Mouse (Mus musculus): Measurements from ENCODE around the gene Surf1. TPM values are rescaled to one million over a fixed set of nuclear protein-coding genes. Genes with fewer than 3 reads are reported as not detected.
"Not testable (repeated sequence)": the region's sequence is repeated elsewhere in the genome, so short reads cannot be mapped to it uniquely, and the experiment has no call there.

Gene Surf1
- polyA plus RNA-seq, 1 experiment from 2014 or later, result 64.7 TPM

GRCm38 (mm10) chr2:26895898-26896297 lies 20.4 kb downstream of the Surf1 start:
- H3K4me1 ChIP-seq (replicated peaks; ENCODE audit: control insufficient read depth, insufficient read depth), result no peaks in the 10 kb centered on the region
- H3K36me3 ChIP-seq (ENCODE audit: control insufficient read depth, insufficient read depth, low read length), result peaks cover 35% of the 10 kb centered on the region
- ATAC-seq (ENCODE audit: low FRiP score, low TSS enrichment) (no peak), DNase-seq (ENCODE audit: low spot score) (peak; percentile 6)
- no peak overlapping the region for H3K27ac ChIP-seq (replicated peaks)
- no peak overlapping the region for H3K4me3 ChIP-seq (ENCODE audit: low read depth, low read length)
- no peak overlapping the region for H3K4me2 ChIP-seq (replicated peaks; ENCODE audit: low read depth)
- H3K27me3 ChIP-seq (ENCODE audit: control insufficient read depth, insufficient read depth, low read length), result no peaks in the 10 kb centered on the region
- no peaks in the 10 kb centered on the region for H3K9me3 ChIP-seq (ENCODE audit: control insufficient read depth, low read length)
- no peak overlapping the region for H3K9ac ChIP-seq (ENCODE audit: low read length)
- 84% methylated on average over 4 of the region's 4 CpGs for WGBS
- TF ChIP-seq EP300 (optimal IDR thresholded peaks at IDR 0.05) (no peak), CTCF (IDR thresholded peaks at IDR 0.05; ENCODE audit: low read depth) (0 out of 2 replicates have a peak, but pooled peaks have one; percentile 13)

- not testable (repeated sequence) for H3K27ac ChIP-seq (replicated peaks); H3K4me2 ChIP-seq (replicated peaks; ENCODE audit: low read depth); ATAC-seq (ENCODE audit: low FRiP score, low TSS enrichment); H3K9ac ChIP-seq (ENCODE audit: low read length); H3K27me3 ChIP-seq (ENCODE audit: control insufficient read depth, insufficient read depth, low read length); H3K4me3 ChIP-seq (ENCODE audit: low read depth, low read length); DNase-seq (ENCODE audit: low spot score); H3K36me3 ChIP-seq (ENCODE audit: control insufficient read depth, insufficient read depth, low read length); H3K4me1 ChIP-seq (replicated peaks; ENCODE audit: control insufficient read depth, insufficient read depth); H3K9me3 ChIP-seq (ENCODE audit: control insufficient read depth, low read length)
- WGBS, result 62% methylated on average over 4 of the region's 4 CpGs
Measured at GRCm38 (mm10) chr2:26886170-26886569, 30.2 kb downstream of the Surf1 start.

GRCm38 (mm10) chr2:26885541-26885940 lies 30.8 kb downstream of the Surf1 start:
- not testable (repeated sequence) for ATAC-seq (ENCODE audit: low FRiP score, low TSS enrichment); H3K36me3 ChIP-seq (ENCODE audit: control insufficient read depth, insufficient read depth, low read length); H3K9me3 ChIP-seq (ENCODE audit: control insufficient read depth, low read length); DNase-seq (ENCODE audit: low spot score); H3K9ac ChIP-seq (ENCODE audit: low read length); H3K4me2 ChIP-seq (replicated peaks; ENCODE audit: low read depth); H3K27ac ChIP-seq (replicated peaks); H3K4me3 ChIP-seq (ENCODE audit: low read depth, low read length); H3K27me3 ChIP-seq (ENCODE audit: control insufficient read depth, insufficient read depth, low read length); H3K4me1 ChIP-seq (replicated peaks; ENCODE audit: control insufficient read depth, insufficient read depth)
- WGBS, result 83% methylated on average over 2 of the region's 2 CpGs

- Histone ChIP-seq H3K4me3 (ENCODE audit: low read depth, low read length) (no peak overlapping the region), H3K27ac (replicated peaks) (no peak overlapping the region), H3K27me3 (ENCODE audit: control insufficient read depth, insufficient read depth, low read length) (no peaks in the 10 kb centered on the region), H3K36me3 (ENCODE audit: control insufficient read depth, insufficient read depth, low read length) (no peaks in the 10 kb centered on the region), H3K9me3 (ENCODE audit: control insufficient read depth, low read length) (no peaks in the 10 kb centered on the region), H3K9ac (ENCODE audit: low read length) (no peak overlapping the region), H3K4me2 (replicated peaks; ENCODE audit: low read depth) (no peak overlapping the region), H3K4me1 (replicated peaks; ENCODE audit: control insufficient read depth, insufficient read depth) (no peaks in the 10 kb centered on the region)
- DNase-seq (ENCODE audit: low spot score) (no peak), ATAC-seq (ENCODE audit: low FRiP score, low TSS enrichment) (no peak)
- TF ChIP-seq CTCF (IDR thresholded peaks at IDR 0.05; ENCODE audit: low read depth) (no peak), EP300 (optimal IDR thresholded peaks at IDR 0.05) (no peak)
Measured at GRCm38 (mm10) chr2:26878571-26878970, 37.8 kb downstream of the Surf1 start.

GRCm38 (mm10) chr2:26870666-26871065 lies 45.7 kb downstream of the Surf1 start:
- ATAC-seq (ENCODE audit: low FRiP score, low TSS enrichment), result no peak
- Histone ChIP-seq H3K36me3 (ENCODE audit: control insufficient read depth, insufficient read depth, low read length) (no peaks in the 10 kb centered on the region), H3K4me1 (replicated peaks; ENCODE audit: control insufficient read depth, insufficient read depth) (no peaks in the 10 kb centered on the region), H3K27me3 (ENCODE audit: control insufficient read depth, insufficient read depth, low read length) (no peaks in the 10 kb centered on the region), H3K4me3 (ENCODE audit: low read depth, low read length) (no peak overlapping the region), H3K9ac (ENCODE audit: low read length) (no peak overlapping the region), H3K9me3 (ENCODE audit: control insufficient read depth, low read length) (no peaks in the 10 kb centered on the region), H3K4me2 (replicated peaks; ENCODE audit: low read depth) (no peak overlapping the region), H3K27ac (replicated peaks) (no peak overlapping the region)
- TF ChIP-seq CTCF (IDR thresholded peaks at IDR 0.05; ENCODE audit: low read depth), result no peak
- 65% methylated on average over 6 of the region's 6 CpGs for WGBS
- DNase-seq (ENCODE audit: low spot score), result no peak

GRCm38 (mm10) chr2:26864879-26865278 lies 51.5 kb downstream of the Surf1 start, which contains the start of gene Abo:
TSS of gene Abo (minus strand) at chr2:26864979.
- DNase-seq (ENCODE audit: low spot score) (no peak), ATAC-seq (ENCODE audit: low FRiP score, low TSS enrichment) (no peak)
- Histone ChIP-seq H3K27ac (replicated peaks) (no peak within 1 kb of the TSS), H3K36me3 (ENCODE audit: control insufficient read depth, insufficient read depth, low read length) (no peaks in the 10 kb centered on the region), H3K9me3 (ENCODE audit: control insufficient read depth, low read length) (no peaks in the 10 kb centered on the region), H3K4me3 (ENCODE audit: low read depth, low read length) (no peak within 1 kb of the TSS), H3K9ac (ENCODE audit: low read length) (no peak within 1 kb of the TSS), H3K4me2 (replicated peaks; ENCODE audit: low read depth) (no peak within 1 kb of the TSS), H3K27me3 (ENCODE audit: control insufficient read depth, insufficient read depth, low read length) (no peaks in the 10 kb centered on the region), H3K4me1 (replicated peaks; ENCODE audit: control insufficient read depth, insufficient read depth) (no peaks in the 10 kb centered on the region)
- TF ChIP-seq EP300 (optimal IDR thresholded peaks at IDR 0.05) (no peak), CTCF (IDR thresholded peaks at IDR 0.05; ENCODE audit: low read depth) (no peak)
- 50% methylated on average over 3 of the region's 3 CpGs for WGBS

Other genes with a start within 250 kb of the Surf1 start
- not detected in 2 replicates for gene Lcn4, start 245.2 kb downstream of the Surf1 start, polyA plus RNA-seq (2015; fragmentation: Nextera tagmentation; extraction: Ambion mirVana)
- 0.39 TPM in 2 replicates for gene Abo, start 51.6 kb downstream of the Surf1 start, polyA plus RNA-seq (2015; fragmentation: Nextera tagmentation; extraction: Ambion mirVana)
- gene Surf6, start 13.7 kb downstream of the Surf1 start, polyA plus RNA-seq (2015; fragmentation: Nextera tagmentation; extraction: Ambion mirVana), result 12.5 and 12.8 TPM in 2 replicates
- 22.5 and 23.9 TPM in 2 replicates for gene Med22, start 5.9 kb downstream of the Surf1 start, polyA plus RNA-seq (2015; fragmentation: Nextera tagmentation; extraction: Ambion mirVana)
- 477 and 505 TPM in 2 replicates for gene Rpl7a, start 5.8 kb downstream of the Surf1 start, polyA plus RNA-seq (2015; fragmentation: Nextera tagmentation; extraction: Ambion mirVana)
- 26.2 and 26.5 TPM in 2 replicates for gene Surf2, start 163 bp downstream of the Surf1 start, polyA plus RNA-seq (2015; fragmentation: Nextera tagmentation; extraction: Ambion mirVana)
- gene Surf4, start 17.4 kb upstream of the Surf1 start, polyA plus RNA-seq (2015; fragmentation: Nextera tagmentation; extraction: Ambion mirVana), result 175 and 183 TPM in 2 replicates
- gene Stkld1, start 17.5 kb upstream of the Surf1 start, polyA plus RNA-seq (2015; fragmentation: Nextera tagmentation; extraction: Ambion mirVana), result 0.08 TPM in 1 of 2 replicates, not detected in the other
- 21.7 and 23.0 TPM in 2 replicates for gene Rexo4, start 47.9 kb upstream of the Surf1 start, polyA plus RNA-seq (2015; fragmentation: Nextera tagmentation; extraction: Ambion mirVana)
- 0.05 and 0.10 TPM in 2 replicates for gene Adamts13, start 56.9 kb upstream of the Surf1 start, polyA plus RNA-seq (2015; fragmentation: Nextera tagmentation; extraction: Ambion mirVana)
- 35.1 and 37.7 TPM in 2 replicates for gene Cacfd1, start 93.4 kb upstream of the Surf1 start, polyA plus RNA-seq (2015; fragmentation: Nextera tagmentation; extraction: Ambion mirVana)
- gene Slc2a6, start 111.5 kb upstream of the Surf1 start, polyA plus RNA-seq (2015; fragmentation: Nextera tagmentation; extraction: Ambion mirVana), result 2.0 and 2.7 TPM in 2 replicates
- 0.55 and 1.1 TPM in 2 replicates for gene Mymk, start 155.6 kb upstream of the Surf1 start, polyA plus RNA-seq (2015; fragmentation: Nextera tagmentation; extraction: Ambion mirVana)
- 1.4 and 3.4 TPM in 2 replicates for gene Adamtsl2, start 162.8 kb upstream of the Surf1 start, polyA plus RNA-seq (2015; fragmentation: Nextera tagmentation; extraction: Ambion mirVana)
- gene Fam163b, start 226.0 kb upstream of the Surf1 start, polyA plus RNA-seq (2015; fragmentation: Nextera tagmentation; extraction: Ambion mirVana), result 0.07 and 0.13 TPM in 2 replicates
- 0.13 and 0.22 TPM in 2 replicates for gene Dbh, start 248.7 kb upstream of the Surf1 start, polyA plus RNA-seq (2015; fragmentation: Nextera tagmentation; extraction: Ambion mirVana)

All from stomach, postnatal 0 days (tissue).